Mouse (Mus musculus): ENCODE measurements around the gene Map2k1.

DNA sequence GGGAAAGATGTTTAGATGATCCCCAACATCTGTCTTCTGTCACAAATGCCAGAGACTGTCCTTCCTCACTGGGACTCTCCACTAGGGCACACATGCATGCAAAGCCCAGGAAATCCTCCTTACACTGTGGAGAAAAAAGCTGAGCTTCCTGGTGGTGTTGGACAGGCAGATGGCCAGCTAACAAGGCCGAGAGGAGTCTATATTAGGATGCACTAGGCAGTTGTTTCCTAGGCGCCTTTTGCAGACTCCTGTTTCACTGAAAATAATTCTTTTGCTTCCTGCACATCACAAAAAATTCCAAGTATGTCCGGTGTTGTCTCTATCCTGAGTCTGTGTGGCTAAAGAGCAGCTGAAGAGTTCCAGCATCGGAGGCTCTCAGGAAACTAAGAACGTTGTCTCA, 22.3 kb downstream of the Map2k1 start:
- peak; percentile 34; the same call in 1 of the 2 replicates for TF ChIP-seq CTCF (IDR thresholded peaks at IDR 0.05)
- TF ChIP-seq EP300 (IDR thresholded peaks at IDR 0.05; ENCODE audit: insufficient read depth, low read depth, low read length), result no peak
- TF ChIP-seq POLR2A (IDR thresholded peaks at IDR 0.05; ENCODE audit: insufficient read depth, low read depth, low read length), result no peak
